ENCODE assay signal across 8 mouse cellular contexts in the genomic region with DNA sequence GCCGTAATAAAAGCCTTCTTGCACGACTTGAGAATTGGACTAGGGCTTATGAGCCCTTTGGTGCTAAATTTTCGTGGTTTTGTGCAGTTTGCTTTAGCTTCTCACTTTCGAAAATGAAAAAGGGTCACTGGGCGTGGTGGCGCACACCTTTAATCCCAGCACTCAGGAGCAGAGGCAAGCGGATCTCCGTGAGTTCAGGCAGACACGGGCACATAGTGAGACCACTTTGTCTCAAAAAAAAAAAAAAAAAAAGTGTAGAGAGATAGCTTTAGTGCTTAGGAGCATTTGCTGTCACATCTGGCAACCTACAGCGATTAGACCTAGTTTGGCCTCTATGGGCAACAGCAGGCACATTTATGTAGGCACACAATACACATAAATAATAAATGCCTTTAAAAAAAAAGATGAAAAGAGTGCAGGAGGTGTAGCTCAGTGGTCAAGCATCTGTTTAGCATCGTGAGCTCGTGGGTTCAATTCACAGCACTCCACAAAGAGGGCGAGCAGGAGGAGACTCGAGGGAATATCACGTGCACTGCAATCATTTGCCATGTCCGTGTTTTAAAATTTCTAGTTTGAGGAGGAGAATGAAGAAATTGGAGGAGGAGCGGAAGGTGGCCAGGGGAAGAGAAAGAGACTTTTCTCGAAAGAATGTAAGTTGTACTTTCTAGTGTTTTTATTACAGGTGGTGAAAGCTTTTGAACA. TPM values are rescaled to one million over a fixed set of nuclear protein-coding genes. Genes with fewer than 3 reads are reported as not detected.
DNase-seq lines count a peak whose midpoint lies in the region; ATAC-seq and TF ChIP-seq lines count a peak whose summit lies in the region.

No protein-coding gene starts in this region.

- peak overlapping the region; percentile 76 for H3K4me2 ChIP-seq in heart, embryonic 14.5 days (ENCODE audit: low read length)
- peak overlapping the region; percentile 98 for H3K4me2 ChIP-seq in CH12.LX (ENCODE audit: insufficient read depth, low read depth, poor library complexity, severe bottlenecking)
- peak overlapping the region; percentile 77 for H3K4me2 ChIP-seq in forebrain, embryonic 16.5 days (ENCODE audit: low read length)

- no peak for TF ChIP-seq RAD21 in CH12.LX (IDR thresholded peaks at IDR 0.05; ENCODE audit: low read depth, low read length)

- no peak for ATAC-seq in heart, embryonic 14.5 days (ENCODE audit: insufficient number of reproducible peaks, insufficient read depth, low FRiP score, low read depth)
- ATAC-seq in forebrain, embryonic 16.5 days: no peak

- dilution Hi-C loops in CH12.LX (cut with MboI; ENCODE audit: extremely low pct_ligation_motif_present, extremely low pct_unique_long_range_greater_than_20kb, low sequenced_read_pairs): no loop called here

- H3K4me3 ChIP-seq in heart, embryonic 14.5 days (ENCODE audit: control insufficient read depth in 1 of 2, insufficient read depth in 1 of 2, low read depth in 1 of 2, low read length in 2 of 2): peak overlapping the region; percentile 58 to 77
- H3K4me3 ChIP-seq in CH12.LX (replicated peaks in 1 of 3; ENCODE audit: low read depth in 2 of 3, low read length in 2 of 3, poor library complexity in 1 of 3) (peak overlapping the region; percentile 68 to 86 (median 84)), macrophage (ENCODE audit: inconsistent target) (peak overlapping the region; percentile 95)
- peak overlapping the region; percentile 63 for H3K4me3 ChIP-seq in forebrain, embryonic 16.5 days (replicated peaks; ENCODE audit: low read length)

- 43% methylated on average over 18 of the region's 18 CpGs for WGBS in heart, embryonic 14.5 days
- 48% methylated on average over 18 of the region's 18 CpGs for WGBS in forebrain, embryonic 16.5 days
- 37% methylated on average over 17 of the region's 18 CpGs for WGBS in macrophage (ENCODE audit: missing documents)

- no peak for TF ChIP-seq EP300 in CH12.LX (IDR thresholded peaks at IDR 0.05; ENCODE audit: low read length)

- H3K79me2 ChIP-seq in CH12.LX (replicated peaks; ENCODE audit: control insufficient read depth, extremely low read depth, insufficient read depth, poor library complexity, severe bottlenecking): 0 out of 2 replicates have a peak, but pooled peaks cover 2% of the 10 kb centered on the region
- no peaks in the 10 kb centered on the region; the same call in 1 of the 2 replicates for H3K79me2 ChIP-seq in macrophage (ENCODE audit: inconsistent target)

- TF ChIP-seq CTCF in CH12.LX (conservative IDR thresholded peaks at IDR 0.05 in 1 of 2, IDR thresholded peaks at IDR 0.05 in 1 of 2; ENCODE audit: low read depth in 2 of 2, low read length in 2 of 2): no peak

- peaks cover 4 to 6% of the 10 kb centered on the region in 2 experiments; a peak in 3 of 4 replicates for H3K4me1 ChIP-seq in heart, embryonic 14.5 days (ENCODE audit: control insufficient read depth in 2 of 2, insufficient read depth in 2 of 2, low read length in 2 of 2)
- H3K4me1 ChIP-seq in CH12.LX (ENCODE audit: control insufficient read depth in 1 of 2, insufficient read depth in 2 of 2): peaks cover 6 to 31% of the 10 kb centered on the region in 2 experiments
- H3K4me1 ChIP-seq in forebrain, embryonic 16.5 days (replicated peaks; ENCODE audit: control insufficient read depth, insufficient read depth, low read length): peaks cover 17% of the 10 kb centered on the region

- in situ Hi-C loops in CH12.LX (cut with MboI; ENCODE audit: low pct_ligation_motif_present, low pct_unique_long_range_greater_than_20kb, low sequenced_read_pairs): no loop called here

- no peaks in the 10 kb centered on the region for H3K9me3 ChIP-seq in heart, embryonic 14.5 days (ENCODE audit: control insufficient read depth, low read length)
- no peaks in the 10 kb centered on the region for H3K9me3 ChIP-seq in CH12.LX (replicated peaks; ENCODE audit: low read length)
- H3K9me3 ChIP-seq in forebrain, embryonic 16.5 days (ENCODE audit: control insufficient read depth, low read length): no peaks in the 10 kb centered on the region

- intact Hi-C loops in heart, postnatal 25 days (cut with DNase I): loop anchor here (2.0 kb wide), 1 partner anchor 18 kb away; a partner anchor contains a TSS
- intact Hi-C loops in left cerebral cortex, postnatal 36 days (cut with DNase I): no loop called here

- no peaks in the 10 kb centered on the region for H3K36me3 ChIP-seq in heart, embryonic 14.5 days (ENCODE audit: control insufficient read depth, insufficient read depth, low read length)
- no peaks in the 10 kb centered on the region for H3K36me3 ChIP-seq in CH12.LX (replicated peaks in 1 of 2; ENCODE audit: control insufficient read depth in 1 of 2, insufficient read depth in 1 of 2, low read length in 1 of 2)
- no peaks in the 10 kb centered on the region for H3K36me3 ChIP-seq in forebrain, embryonic 16.5 days (ENCODE audit: control insufficient read depth, insufficient read depth)
- no peaks in the 10 kb centered on the region for H3K36me3 ChIP-seq in macrophage (ENCODE audit: inconsistent target)

- no peak for TF ChIP-seq POLR2A in CH12.LX (IDR thresholded peaks at IDR 0.05; ENCODE audit: low read depth, low read length)

- no peaks in the 10 kb centered on the region for H3K27me3 ChIP-seq in heart, embryonic 14.5 days (ENCODE audit: control insufficient read depth, insufficient read depth, low read length)
- peaks cover 3% of the 10 kb centered on the region for H3K27me3 ChIP-seq in CH12.LX (replicated peaks)
- no peaks in the 10 kb centered on the region for H3K27me3 ChIP-seq in forebrain, embryonic 16.5 days (replicated peaks; ENCODE audit: control insufficient read depth, insufficient read depth, low read length)

- peak overlapping the region; percentile 88 for H3K9ac ChIP-seq in heart, embryonic 14.5 days (ENCODE audit: low read length)
- peak overlapping the region; percentile 90 for H3K9ac ChIP-seq in CH12.LX (ENCODE audit: insufficient read depth, low read depth)
- H3K9ac ChIP-seq in forebrain, embryonic 16.5 days (replicated peaks; ENCODE audit: low read depth, low read length): peak overlapping the region; percentile 69

- DNase-seq in heart, postnatal 25 days (ENCODE audit: low spot score): no peak
- no peak for DNase-seq in CH12.LX (ENCODE audit: extremely low read depth)
- DNase-seq in left cerebral cortex, postnatal 36 days (ENCODE audit: low spot score in 2 of 2): no peak
- DNase-seq in embryo, embryonic 9.5 days (ENCODE audit: extremely low spot score): no peak
- DNase-seq in gastrocnemius, postnatal 25 days: no peak

- H3K27ac ChIP-seq in heart, embryonic 14.5 days (replicated peaks in 1 of 2; ENCODE audit: control insufficient read depth in 1 of 2, insufficient read depth in 1 of 2, low read depth in 2 of 2, low read length in 2 of 2): peak overlapping the region in 1 of 2 experiments; percentile 73; a peak in 1 of 4 replicates
- H3K27ac ChIP-seq in CH12.LX (ENCODE audit: insufficient read depth, low read depth) (no peak overlapping the region), macrophage (peak overlapping the region; percentile 71)
- H3K27ac ChIP-seq in forebrain, embryonic 16.5 days (ENCODE audit: low read length): no peak overlapping the region

RNA-seq across cellular contexts. Expression of a gene that starts 1.0 kb away (rescaled TPM):
- 23.3 and 24.8 TPM in 2 replicates for polyA plus RNA-seq in heart, embryonic 14.5 days (2014; fragmentation: Nextera tagmentation; extraction: Ambion mirVana)
- 10 to 100 TPM; 16.4 to 17.0 TPM for total RNA-seq in heart, postnatal 25 days (2021)
- total RNA-seq in CH12.LX (2012; rRNA removed): 9.6 and 10.0 TPM in 2 replicates
- total RNA-seq in CH12.LX (2014; rRNA removed): 10.3 and 12.0 TPM in 2 replicates
- polyA plus RNA-seq in CH12.LX (2012; ENCODE audit: insufficient read length, low read depth): 19.7 and 20.9 TPM in 2 replicates
- polyA plus RNA-seq in forebrain, embryonic 16.5 days (2015; fragmentation: Nextera tagmentation; extraction: Ambion mirVana): 54.0 and 56.3 TPM in 2 replicates
- total RNA-seq in macrophage (2018; cell fraction: chromatin; rRNA removed): 10 to 100 TPM in 18 of 26 experiments, 1 to 10 TPM in 8; 3.0 to 25.1 (median 11.8) TPM
- 10 to 100 TPM; 16.7 to 33.0 (median 24.2) TPM for total RNA-seq in macrophage (2018; cell fraction: cytosol; rRNA removed)
- 10 to 100 TPM in 21 of 26 experiments, 1 to 10 TPM in 5; 7.1 to 26.2 (median 15.1) TPM for total RNA-seq in macrophage (2018; cell fraction: nucleus; rRNA removed)
- polyA plus RNA-seq in macrophage (2018): 23.0 to 37.5 TPM (median 26.9 TPM) in 3 replicates
- total RNA-seq in left cerebral cortex, postnatal 36 days (2021): 10 to 100 TPM; 24.3 to 27.1 TPM
- total RNA-seq in gastrocnemius, postnatal 25 days (2021): 10 to 100 TPM; 17.6 to 18.3 TPM

RNA-seq across cellular contexts. Expression of a gene that starts 10.2 kb away (rescaled TPM):
- polyA plus RNA-seq in heart, embryonic 14.5 days (2014; fragmentation: Nextera tagmentation; extraction: Ambion mirVana): 32.1 and 35.6 TPM in 2 replicates
- 10 to 100 TPM; 24.5 to 25.4 TPM for total RNA-seq in heart, postnatal 25 days (2021)
- total RNA-seq in CH12.LX (2012; rRNA removed) (11.3 and 12.0 TPM in 2 replicates), CH12.LX (2014; rRNA removed) (18.4 and 18.7 TPM in 2 replicates)
- polyA plus RNA-seq in CH12.LX (2012; ENCODE audit: insufficient read length, low read depth) (13.1 and 14.4 TPM in 2 replicates), macrophage (2018) (40.7 to 43.1 TPM (median 41.5 TPM) in 3 replicates)
- polyA plus RNA-seq in forebrain, embryonic 16.5 days (2015; fragmentation: Nextera tagmentation; extraction: Ambion mirVana): 68.3 and 75.2 TPM in 2 replicates
- total RNA-seq in macrophage (2018; cell fraction: chromatin; rRNA removed): 10 to 100 TPM in 10 of 26 experiments, 1 to 10 TPM in 16; 3.2 to 17.5 (median 9.7) TPM
- 10 to 100 TPM; 38.0 to 74.0 (median 55.2) TPM for total RNA-seq in macrophage (2018; cell fraction: cytosol; rRNA removed)
- total RNA-seq in macrophage (2018; cell fraction: nucleus; rRNA removed): 10 to 100 TPM; 12.5 to 54.4 (median 29.0) TPM
- 10 to 100 TPM; 43.2 to 44.7 TPM for total RNA-seq in left cerebral cortex, postnatal 36 days (2021)
- total RNA-seq in gastrocnemius, postnatal 25 days (2021): 10 to 100 TPM; 13.0 to 15.1 TPM

RNA-seq across cellular contexts. Expression of a gene that starts 18.6 kb away (rescaled TPM):
- polyA plus RNA-seq in heart, embryonic 14.5 days (2014; fragmentation: Nextera tagmentation; extraction: Ambion mirVana): 8.0 and 10.0 TPM in 2 replicates
- 1 to 10 TPM; 7.4 to 9.7 TPM for total RNA-seq in heart, postnatal 25 days (2021)
- total RNA-seq in CH12.LX (2012; rRNA removed) (2.2 and 2.4 TPM in 2 replicates), CH12.LX (2014; rRNA removed) (1.7 and 2.7 TPM in 2 replicates)
- polyA plus RNA-seq in CH12.LX (2012; ENCODE audit: insufficient read length, low read depth) (2.7 and 4.6 TPM in 2 replicates), macrophage (2018) (4.4 to 5.8 TPM (median 5.8 TPM) in 3 replicates)
- polyA plus RNA-seq in forebrain, embryonic 16.5 days (2015; fragmentation: Nextera tagmentation; extraction: Ambion mirVana): 135 and 148 TPM in 2 replicates
- total RNA-seq in macrophage (2018; cell fraction: chromatin; rRNA removed): 10 to 100 TPM in 22 of 26 experiments, 1 to 10 TPM in 4; 6.5 to 53.0 (median 21.2) TPM
- total RNA-seq in macrophage (2018; cell fraction: cytosol; rRNA removed): 1 to 10 TPM; 2.5 to 9.9 (median 5.4) TPM
- 10 to 100 TPM in 17 of 26 experiments, 1 to 10 TPM in 9; 4.2 to 23.9 (median 11.9) TPM for total RNA-seq in macrophage (2018; cell fraction: nucleus; rRNA removed)
- 100 to 1,000 TPM; 126 TPM for total RNA-seq in left cerebral cortex, postnatal 36 days (2021)
- total RNA-seq in gastrocnemius, postnatal 25 days (2021): 1 to 10 TPM; 3.0 to 6.4 TPM

RNA-seq across cellular contexts. Expression of a gene that starts 36.1 kb away (rescaled TPM):
- polyA plus RNA-seq in heart, embryonic 14.5 days (2014; fragmentation: Nextera tagmentation; extraction: Ambion mirVana): 0.73 and 0.80 TPM in 2 replicates
- under 1 TPM; 0.05 to 0.17 TPM for total RNA-seq in heart, postnatal 25 days (2021)
- total RNA-seq in CH12.LX (2012; rRNA removed): 0.13 and 0.17 TPM in 2 replicates
- total RNA-seq in CH12.LX (2014; rRNA removed): 0.05 TPM in 1 of 2 replicates, not detected in the other
- polyA plus RNA-seq in CH12.LX (2012; ENCODE audit: insufficient read length, low read depth): 0.26 and 0.27 TPM in 2 replicates
- polyA plus RNA-seq in forebrain, embryonic 16.5 days (2015; fragmentation: Nextera tagmentation; extraction: Ambion mirVana): 12.1 and 13.3 TPM in 2 replicates
- 1 to 10 TPM in 1 of 26 experiments, under 1 TPM in 2, not detected in 23; 0.14 to 1.5 (median 0.22) TPM for total RNA-seq in macrophage (2018; cell fraction: chromatin; rRNA removed)
- under 1 TPM in 2 of 26 experiments, not detected in 24; 0.06 to 0.11 TPM for total RNA-seq in macrophage (2018; cell fraction: cytosol; rRNA removed)
- under 1 TPM in 2 of 26 experiments, not detected in 24; 0.06 to 0.12 TPM for total RNA-seq in macrophage (2018; cell fraction: nucleus; rRNA removed)
- not detected in 3 replicates for polyA plus RNA-seq in macrophage (2018)
- 10 to 100 TPM; 34.2 to 37.8 TPM for total RNA-seq in left cerebral cortex, postnatal 36 days (2021)
- not detected for total RNA-seq in gastrocnemius, postnatal 25 days (2021)

RNA-seq across cellular contexts. Expression of a gene that starts 38.5 kb away (rescaled TPM):
- polyA plus RNA-seq in heart, embryonic 14.5 days (2014; fragmentation: Nextera tagmentation; extraction: Ambion mirVana): not detected in 2 replicates
- total RNA-seq in heart, postnatal 25 days (2021): not detected
- total RNA-seq in CH12.LX (2012; rRNA removed): 2.5 TPM in 1 of 2 replicates, not detected in the other
- total RNA-seq in CH12.LX (2014; rRNA removed): 0.38 TPM in 1 of 2 replicates, not detected in the other
- polyA plus RNA-seq in CH12.LX (2012; ENCODE audit: insufficient read length, low read depth): 0.94 TPM in 1 of 2 replicates, not detected in the other
- polyA plus RNA-seq in forebrain, embryonic 16.5 days (2015; fragmentation: Nextera tagmentation; extraction: Ambion mirVana): 1.0 and 2.0 TPM in 2 replicates
- total RNA-seq in macrophage (2018; cell fraction: chromatin; rRNA removed): not detected
- not detected for total RNA-seq in macrophage (2018; cell fraction: cytosol; rRNA removed)
- total RNA-seq in macrophage (2018; cell fraction: nucleus; rRNA removed): not detected
- polyA plus RNA-seq in macrophage (2018): not detected in 3 replicates
- 1 to 10 TPM; 1.9 to 2.7 TPM for total RNA-seq in left cerebral cortex, postnatal 36 days (2021)
- not detected for total RNA-seq in gastrocnemius, postnatal 25 days (2021)

Comparison
In these comparisons a context has a peak if more than half of its experiments do, and no peak if none do; other contexts are left out.
1. RNA of a gene that starts 18.6 kb away (total RNA-seq): 126 TPM in left cerebral cortex, postnatal 36 days; 7.4 to 9.7 TPM in heart, postnatal 25 days, 3.0 to 6.4 TPM in gastrocnemius, postnatal 25 days and 1.7 to 2.7 TPM in CH12.LX; every median in the first group is over 10 times any median in the second.
2. Peak in every context shown above with its lines, with median percentiles within 50 percentile points of each other: H3K4me2 ChIP-seq, H3K4me3 ChIP-seq and H3K9ac ChIP-seq.